Mouse (Mus musculus): ENCODE measurements around the gene Mpv17l2.

DNA sequence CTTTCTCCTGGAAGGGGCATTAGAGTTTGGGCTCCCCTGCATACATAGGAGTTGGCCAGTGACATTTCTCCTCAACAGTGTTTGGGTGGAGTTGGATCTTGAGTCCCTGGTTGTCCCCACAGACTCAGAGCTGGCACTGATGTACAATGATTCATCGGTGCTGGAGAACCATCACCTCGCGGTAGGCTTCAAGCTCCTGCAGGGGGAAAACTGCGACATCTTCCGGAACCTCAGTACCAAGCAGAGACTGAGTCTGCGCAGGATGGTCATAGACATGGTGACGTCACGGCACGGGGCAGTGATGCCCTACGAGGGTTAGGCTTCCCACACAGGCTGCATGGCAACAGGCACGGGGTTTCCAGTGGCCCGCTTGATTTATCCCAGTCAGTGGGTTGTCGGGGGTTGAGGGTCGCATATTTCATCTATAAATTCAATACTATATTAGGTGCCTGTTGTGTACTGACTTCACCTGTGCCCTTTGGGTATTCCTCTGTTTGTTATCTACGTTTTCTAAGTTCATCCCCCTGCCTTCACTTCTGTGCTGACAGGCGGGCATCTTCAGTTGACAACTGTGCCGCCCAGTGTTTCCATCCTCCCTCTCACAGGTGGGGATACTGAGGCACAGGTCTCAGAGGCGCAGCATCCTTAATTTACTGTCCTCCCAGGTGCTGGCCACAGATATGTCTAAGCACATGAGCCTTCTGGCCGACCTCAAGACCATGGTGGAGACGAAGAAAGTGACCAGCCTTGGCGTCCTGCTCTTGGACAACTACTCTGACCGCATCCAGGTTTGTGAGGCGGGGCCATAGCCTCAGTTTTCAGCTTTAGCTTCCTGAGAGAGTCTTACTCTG, 12.3 kb downstream of the Mpv17l2 start:
- no peak for TF ChIP-seq CTCF (IDR thresholded peaks at IDR 0.05)
- TF ChIP-seq EP300 (IDR thresholded peaks at IDR 0.05): no peak
